Mouse (Mus musculus) T-helper 17 cell (primary cell): ENCODE results near the gene Gm8050.
"Not testable (repeated sequence)": the region's sequence is repeated elsewhere in the genome, so short reads cannot be mapped to it uniquely, and the experiment has no call there.

Experiments used
- in situ Hi-C, 2 experiments: fragments of 300-600 bp; cut with MboI, MseI; formaldehyde crosslinking; loops; 1 replicate in 1 of 2; 2 replicates in 1 of 2; pipeline ENCODE4 v1.15.1; 2025; ENCODE audit warnings: high pct_unique_total_duplicates in 2 of 2

The Gm8050 gene

DNA sequence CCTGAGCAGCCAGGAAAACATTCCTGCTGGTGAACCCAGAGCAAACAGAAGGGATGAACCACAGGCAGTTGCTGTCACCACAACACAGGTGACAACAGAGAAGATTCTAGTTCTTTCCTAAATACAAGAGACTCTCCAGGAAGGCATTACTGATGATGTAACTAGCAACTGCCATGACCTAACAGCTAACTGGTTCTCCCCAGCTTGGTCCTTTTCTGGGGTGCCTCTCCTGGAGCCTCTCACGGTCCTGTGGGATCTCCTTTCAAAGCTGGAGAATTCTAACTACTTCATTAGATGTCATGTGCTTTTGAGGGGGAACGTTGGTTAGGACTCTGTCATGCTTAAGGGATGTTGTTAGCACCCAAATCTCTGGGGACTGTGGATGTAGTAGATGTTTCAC is at the start of gene Gm8050:
Gm8050 (minus strand) TSS at position 101 of the 400 bp plus-strand sequence.
- in situ Hi-C loops: loop anchor here in 1 of 2 experiments (10.0 kb wide), 1 partner anchor 735 kb away; the partner anchor contains the start of gene Gm3755

- in situ Hi-C loops: loop anchor here (5.0 to 25.0 kb wide), 4 partner anchors 332 to 560 kb away; partner anchors contain the start of genes Gm3739 (in 2 of the 2) and Gm3411 (in 1 of the 2)
These were observed 37.1 kb upstream of the Gm8050 start for GRCm38 (mm10) chr14:6757231-6757536.

- in situ Hi-C loops: loop anchor here (5.0 to 25.0 kb wide), 4 partner anchors 332 to 561 kb away; partner anchors contain the start of genes Gm3739 (in 2 of the 2) and Gm3411 (in 1 of the 2)
These were observed 36.6 kb upstream of the Gm8050 start for GRCm38 (mm10) chr14:6756384-6757230.

GRCm38 (mm10) chr14:6742232-6742631 is 22.2 kb upstream of the Gm8050 start, which contains the start of gene Gm3636:
Gm3636 (minus strand) TSS chr14:6742332.
- in situ Hi-C loops: not testable (repeated sequence)

DNA sequence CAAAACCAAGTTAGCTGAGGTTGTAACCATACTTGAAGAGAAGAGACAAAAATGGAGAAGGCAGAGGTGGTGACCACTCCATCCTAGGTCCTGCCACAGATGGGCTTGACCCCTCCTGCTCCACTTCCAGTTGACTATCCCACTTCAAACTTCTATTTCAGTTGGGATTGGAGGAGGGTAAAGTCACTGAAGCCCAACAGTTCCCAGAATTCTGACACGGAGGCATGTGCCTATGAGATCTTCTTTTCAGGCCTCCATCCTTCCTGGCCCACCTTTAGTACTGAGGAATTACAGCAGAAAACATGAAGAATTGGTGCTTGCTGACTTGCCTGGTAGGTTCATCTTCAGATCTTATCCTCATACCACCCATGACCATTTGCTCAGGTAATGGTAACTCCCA is 36.0 kb downstream of the Gm8050 start, which contains the start of gene Gm10251:
Gm10251 (minus strand) TSS at position 101 of the 400 bp plus-strand sequence.
- in situ Hi-C loops: not testable (repeated sequence)
